Mouse (Mus musculus): ENCODE data around the gene Nudt17.

- no peak for TF ChIP-seq CTCF (IDR thresholded peaks at IDR 0.05; ENCODE audit: extremely low read depth, insufficient read depth, insufficient read length, insufficient replicate concordance)
- no peak for TF ChIP-seq POLR2A (IDR thresholded peaks at IDR 0.05; ENCODE audit: low read depth, low read length)
These were observed 39.8 kb downstream of the Nudt17 start for GRCm38 (mm10) chr3:96668424-96669067.
